Mouse (Mus musculus) embryonic fibroblast, embryonic 13.5 days (primary cell): ENCODE results near the gene Vwa3b. TPM values are rescaled to one million over a fixed set of nuclear protein-coding genes. Genes with fewer than 3 reads are reported as not detected.

ENCODE experiments used
- H3K27ac ChIP-seq: 2 replicates; pipeline ENCODE4 v1.5.1; 2012; ENCODE audit warnings: low read length, control low read depth, inconsistent platforms; ENCODE audit not compliant: insufficient read depth
- H3K4me1 ChIP-seq: 2 replicates; pipeline ENCODE4 v1.6.1; 2011; ENCODE audit warnings: low read length; ENCODE audit not compliant: control insufficient read depth, insufficient read depth
- H3K4me3 ChIP-seq: 2 replicates; pipeline ENCODE4 v1.5.1; 2011; ENCODE audit warnings: mild to moderate bottlenecking, control low read depth, low read length; ENCODE audit not compliant: insufficient read depth
- CTCF ChIP-seq: IDR thresholded peaks from 2 replicates; pipeline ENCODE4 v1.5.1; 2011; ENCODE audit warnings: mild to moderate bottlenecking, control low read depth, low read length, moderate library complexity, borderline replicate concordance; ENCODE audit not compliant: insufficient read depth
- POLR2A ChIP-seq: IDR thresholded peaks from 2 replicates; pipeline ENCODE4 v1.6.1; 2011; ENCODE audit warnings: low read depth, mild to moderate bottlenecking, control low read depth, low read length, moderate library complexity
- polyA plus RNA-seq: library from polyadenylated mRNA; stranded (reverse); fragments of >200 nt; gene quantifications from 2 replicates; pipeline ENCODE4 v1.2.4, GENCODE M21; 2011; ENCODE audit warnings: low read depth; ENCODE audit not compliant: missing spikeins, insufficient read length

Gene Vwa3b
- polyA plus RNA-seq, 1 experiment, result 0.39 TPM

- TF ChIP-seq POLR2A (no peak), CTCF (no peak)
- Histone ChIP-seq H3K4me3 (no peak overlapping the region), H3K4me1 (no peaks in the 10 kb centered on the region), H3K27ac (no peak overlapping the region)
Observed at GRCm38 (mm10) chr1:37105194-37105593, 78.8 kb downstream of the Vwa3b start.

- H3K27ac ChIP-seq, result no peak overlapping the region
- H3K4me3 ChIP-seq, result no peak overlapping the region
- H3K4me1 ChIP-seq, result no peaks in the 10 kb centered on the region
- TF ChIP-seq POLR2A (no peak), CTCF (no peak)
Observed at GRCm38 (mm10) chr1:37113781-37114180, 87.4 kb downstream of the Vwa3b start.

GRCm38 (mm10) chr1:37115847-37116246 is 89.5 kb downstream of the Vwa3b start:
- Histone ChIP-seq H3K4me1 (no peaks in the 10 kb centered on the region), H3K27ac (no peak overlapping the region), H3K4me3 (no peak overlapping the region)
- TF ChIP-seq POLR2A (no peak), CTCF (no peak)

- Histone ChIP-seq H3K4me1 (no peaks in the 10 kb centered on the region), H3K27ac (no peak overlapping the region), H3K4me3 (no peak overlapping the region)
- TF ChIP-seq POLR2A (no peak), CTCF (no peak)
Observed at GRCm38 (mm10) chr1:37116574-37116973, 90.2 kb downstream of the Vwa3b start.

- TF ChIP-seq POLR2A, result no peak
- no peak for TF ChIP-seq CTCF
- H3K4me3 ChIP-seq, result no peak overlapping the region
- H3K4me1 ChIP-seq, result no peaks in the 10 kb centered on the region
- no peak overlapping the region for H3K27ac ChIP-seq
Observed at GRCm38 (mm10) chr1:37117964-37118363, 91.6 kb downstream of the Vwa3b start.

- H3K4me3 ChIP-seq, result no peak overlapping the region
- H3K4me1 ChIP-seq, result no peaks in the 10 kb centered on the region
- TF ChIP-seq CTCF, result no peak
- H3K27ac ChIP-seq, result no peak overlapping the region
Observed at GRCm38 (mm10) chr1:37122306-37122705, 95.9 kb downstream of the Vwa3b start.

GRCm38 (mm10) chr1:37122798-37123197 is 96.4 kb downstream of the Vwa3b start:
- no peak overlapping the region for H3K27ac ChIP-seq
- no peak overlapping the region for H3K4me3 ChIP-seq
- no peaks in the 10 kb centered on the region for H3K4me1 ChIP-seq
- TF ChIP-seq CTCF (no peak), POLR2A (no peak)

- Histone ChIP-seq H3K27ac (no peak overlapping the region), H3K4me3 (no peak overlapping the region), H3K4me1 (no peaks in the 10 kb centered on the region)
- TF ChIP-seq POLR2A (no peak), CTCF (no peak)
Observed at GRCm38 (mm10) chr1:37124696-37125349, 98.4 kb downstream of the Vwa3b start.

- H3K4me3 ChIP-seq, result no peak overlapping the region
- H3K27ac ChIP-seq, result no peak overlapping the region
- TF ChIP-seq POLR2A (no peak), CTCF (no peak)
- H3K4me1 ChIP-seq, result no peaks in the 10 kb centered on the region
Observed at GRCm38 (mm10) chr1:37130012-37130570, 103.7 kb downstream of the Vwa3b start.

GRCm38 (mm10) chr1:37131146-37131545 is 104.8 kb downstream of the Vwa3b start:
- no peak overlapping the region for H3K4me3 ChIP-seq
- no peak overlapping the region for H3K27ac ChIP-seq
- H3K4me1 ChIP-seq, result no peaks in the 10 kb centered on the region
- no peak for TF ChIP-seq POLR2A
- TF ChIP-seq CTCF, result no peak
